30 mouse cellular contexts compared by ENCODE assay signal in the genomic region with DNA sequence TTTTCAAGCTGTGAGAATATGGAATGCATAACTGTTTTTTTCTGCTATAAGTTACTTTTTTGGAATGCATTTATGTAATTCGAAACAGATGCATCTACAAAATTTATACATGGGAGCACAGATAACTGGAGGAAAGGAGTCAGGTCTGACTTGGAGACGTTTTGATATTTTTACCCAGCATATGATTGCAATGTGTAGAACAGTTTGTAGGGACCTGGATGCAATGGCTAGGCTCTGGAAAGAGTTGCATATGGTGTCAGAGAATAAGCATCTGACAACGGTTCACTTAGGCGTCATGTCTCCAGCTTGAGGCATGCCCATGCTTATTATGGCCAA.
DNase-seq lines count a peak whose midpoint lies in the region; ATAC-seq and TF ChIP-seq lines count a peak whose summit lies in the region.
"Had no signal": no experiment of that assay in that cellular context is flagged by ENCODE, and none has a peak within 500 bp of the region (broad histone marks: within the 10 kb centered on the region; RNA-seq: fewer than 3 reads in every experiment).

No protein-coding gene starts in this region.

- H3K4me1 ChIP-seq in forebrain, embryonic 15.5 days: peaks cover 10% of the 10 kb centered on the region; the same call in 1 of the 2 replicates
- H3K4me1 ChIP-seq in forebrain, embryonic 10.5 days: peaks cover 5% of the 10 kb centered on the region; the same call in 1 of the 2 replicates
- H3K4me1 ChIP-seq in limb, embryonic 14.5 days (ENCODE audit: control insufficient read depth, insufficient read depth, low read length): 0 out of 2 replicates have a peak, but pooled peaks cover 3% of the 10 kb centered on the region
- H3K4me1 ChIP-seq in limb, embryonic 10.5 days: no peaks in the 10 kb centered on the region
- H3K4me1 ChIP-seq in small intestine, adult 2 months (ENCODE audit: control insufficient read depth, insufficient read depth, insufficient read length, low read length): no peaks in the 10 kb centered on the region; the same call in 1 of the 2 replicates
- H3K4me1 ChIP-seq: forebrain, embryonic 13.5 days; heart, embryonic 10.5 days; heart, embryonic 13.5 days had no signal

- no peaks in the 10 kb centered on the region for H3K27me3 ChIP-seq in forebrain, embryonic 15.5 days
- no peaks in the 10 kb centered on the region for H3K27me3 ChIP-seq in forebrain, embryonic 10.5 days (ENCODE audit: poor library complexity, severe bottlenecking)
- H3K27me3 ChIP-seq in limb, embryonic 14.5 days (ENCODE audit: control insufficient read depth, insufficient read depth, low read length): no peaks in the 10 kb centered on the region
- H3K27me3 ChIP-seq in limb, embryonic 10.5 days (ENCODE audit: low read depth, poor library complexity, severe bottlenecking): no peaks in the 10 kb centered on the region
- H3K27me3 ChIP-seq in small intestine, adult 2 months (ENCODE audit: control insufficient read depth, insufficient read depth, low read length): no peaks in the 10 kb centered on the region
- H3K27me3 ChIP-seq: CH12.LX; forebrain, embryonic 13.5 days; heart, embryonic 13.5 days; Patski had no signal

- WGBS in forebrain, embryonic 15.5 days: 76% methylated on average over 4 of the region's 4 CpGs
- WGBS in forebrain, embryonic 10.5 days: 92% methylated on average over 4 of the region's 4 CpGs
- 72% methylated on average over 4 of the region's 4 CpGs for WGBS in limb, embryonic 14.5 days
- 88% methylated on average over 4 of the region's 4 CpGs for WGBS in limb, embryonic 10.5 days
- 88% methylated on average over 4 of the region's 4 CpGs for WGBS in small intestine, adult 2 months

- H3K4me2 ChIP-seq in forebrain, embryonic 15.5 days (replicated peaks): no peak overlapping the region
- no peak overlapping the region for H3K4me2 ChIP-seq in limb, embryonic 14.5 days (replicated peaks; ENCODE audit: low read depth, low read length, severe bottlenecking)
- H3K4me2 ChIP-seq: forebrain, embryonic 13.5 days; heart, embryonic 13.5 days; hindbrain, embryonic 14.5 days had no signal

- no peak overlapping the region for H3K9ac ChIP-seq in forebrain, embryonic 15.5 days (replicated peaks)
- H3K9ac ChIP-seq in limb, embryonic 14.5 days (ENCODE audit: low read depth, low read length, severe bottlenecking): no peak overlapping the region
- H3K9ac ChIP-seq: forebrain, embryonic 13.5 days; heart, embryonic 13.5 days; hindbrain, embryonic 14.5 days had no signal

- DNase-seq in forebrain, embryonic 10.5 days (ENCODE audit: extremely low spot score, low spot score): no peak
- DNase-seq in frontal cortex, adult 2 months (ENCODE audit: extremely low spot score in 1 of 2, low spot score in 1 of 2): no peak
- DNase-seq in limb, embryonic 14.5 days (ENCODE audit: low spot score): peak; percentile 26
- no peak for DNase-seq in limb, embryonic 10.5 days (ENCODE audit: low spot score)
- DNase-seq in gastrocnemius, adult 18-20 months (ENCODE audit: low spot score): no peak
- DNase-seq: adrenal gland, postnatal 10 days; adrenal gland, postnatal 36 days; B cell, adult 2 months; cerebellum, adult 18-20 months; cerebellum, adult 9-11 months; cerebellum, postnatal 25 days; embryo, embryonic 11 days; gastrocnemius, postnatal 10 days; gastrocnemius, postnatal 36 days; heart, adult 2 months; heart, postnatal 14 days; heart, postnatal 4 days had no signal

- H3K9me3 ChIP-seq in forebrain, embryonic 15.5 days: no peaks in the 10 kb centered on the region
- H3K9me3 ChIP-seq in forebrain, embryonic 10.5 days: no peaks in the 10 kb centered on the region
- no peaks in the 10 kb centered on the region for H3K9me3 ChIP-seq in limb, embryonic 14.5 days (ENCODE audit: control insufficient read depth, low read length)
- no peaks in the 10 kb centered on the region for H3K9me3 ChIP-seq in limb, embryonic 10.5 days (replicated peaks)
- H3K9me3 ChIP-seq: forebrain, embryonic 13.5 days; G1E; heart, embryonic 10.5 days; heart, embryonic 13.5 days had no signal

- no peaks in the 10 kb centered on the region for H3K36me3 ChIP-seq in forebrain, embryonic 15.5 days
- no peaks in the 10 kb centered on the region for H3K36me3 ChIP-seq in forebrain, embryonic 10.5 days (replicated peaks)
- H3K36me3 ChIP-seq in limb, embryonic 14.5 days (ENCODE audit: control insufficient read depth, insufficient read depth, low read length): no peaks in the 10 kb centered on the region
- H3K36me3 ChIP-seq in limb, embryonic 10.5 days: no peaks in the 10 kb centered on the region
- no peaks in the 10 kb centered on the region for H3K36me3 ChIP-seq in small intestine, adult 2 months (ENCODE audit: control insufficient read depth, insufficient read depth, low read length)
- H3K36me3 ChIP-seq: G1E; heart, embryonic 10.5 days; heart, embryonic 13.5 days had no signal

- TF ChIP-seq CTCF in small intestine, adult 2 months (IDR thresholded peaks at IDR 0.05; ENCODE audit: extremely low read depth, insufficient read length, insufficient replicate concordance, low read depth, low read length): no peak

- ATAC-seq in forebrain, embryonic 15.5 days (replicated peaks): no peak; the same call in 1 of the 2 replicates
- peak; percentile 89 for ATAC-seq in frontal cortex, adult (ENCODE audit: low TSS enrichment)
- ATAC-seq in limb, embryonic 14.5 days (ENCODE audit: low FRiP score, low read depth): no peak
- ATAC-seq: forebrain, embryonic 13.5 days; hindbrain, postnatal 0 days; inflammation-experienced regulatory T-cells, adult 6 months; intestine, embryonic 16.5 days; Patski had no signal

- H3K27ac ChIP-seq in forebrain, embryonic 15.5 days (replicated peaks): peak overlapping the region; percentile 39; the same call in 1 of the 2 replicates
- no peak overlapping the region for H3K27ac ChIP-seq in forebrain, embryonic 10.5 days
- H3K27ac ChIP-seq in limb, embryonic 14.5 days (replicated peaks; ENCODE audit: low read depth, low read length): no peak overlapping the region
- H3K27ac ChIP-seq in limb, embryonic 10.5 days: no peak overlapping the region
- H3K27ac ChIP-seq in small intestine, adult 2 months (ENCODE audit: insufficient read depth, low read depth, low read length): peak overlapping the region; percentile 17; the same call in 1 of the 2 replicates
- H3K27ac ChIP-seq: forebrain, embryonic 13.5 days; heart, adult 2 months; heart, embryonic 10.5 days; heart, embryonic 13.5 days; hindbrain, embryonic 14.5 days; hindbrain, postnatal 0 days had no signal

- H3K4me3 ChIP-seq in forebrain, embryonic 15.5 days: no peak overlapping the region
- no peak overlapping the region for H3K4me3 ChIP-seq in forebrain, embryonic 10.5 days
- no peak overlapping the region for H3K4me3 ChIP-seq in limb, embryonic 14.5 days (replicated peaks; ENCODE audit: low read length)
- H3K4me3 ChIP-seq in limb, embryonic 10.5 days: no peak overlapping the region
- H3K4me3 ChIP-seq in small intestine, adult 2 months (ENCODE audit: low read depth, low read length): no peak overlapping the region
- H3K4me3 ChIP-seq: forebrain, embryonic 13.5 days; heart, adult 2 months; heart, embryonic 10.5 days; heart, embryonic 13.5 days had no signal

- TF ChIP-seq POLR2A in limb, embryonic 14.5 days (IDR thresholded peaks at IDR 0.05; ENCODE audit: borderline replicate concordance, extremely low read depth, insufficient read depth, insufficient read length): no peak
- no peak for TF ChIP-seq POLR2A in small intestine, adult 2 months (IDR thresholded peaks at IDR 0.05; ENCODE audit: low read depth, low read length)

Comparison
In these comparisons a context has a peak if more than half of its experiments do, and no peak if none do; other contexts are left out.
1. H3K27ac ChIP-seq: peak in forebrain, embryonic 15.5 days (single experiment) and small intestine, adult 2 months (single experiment); none in forebrain, embryonic 10.5 days (single experiment), limb, embryonic 14.5 days (single experiment) and limb, embryonic 10.5 days (single experiment).